Mouse (Mus musculus): ENCODE measurements around the gene Ptcra.

Gene Ptcra

GRCm38 (mm10) chr17:46725731-46726645 lies 37.5 kb downstream of the Ptcra start:
- no peak for DNase-seq (ENCODE audit: low spot score)

- no peak for DNase-seq (ENCODE audit: low spot score)
Observed at GRCm38 (mm10) chr17:46725273-46725672, 38.2 kb downstream of the Ptcra start.

- DNase-seq (ENCODE audit: low spot score): no peak
Observed at GRCm38 (mm10) chr17:46724477-46725084, 38.9 kb downstream of the Ptcra start.

DNA sequence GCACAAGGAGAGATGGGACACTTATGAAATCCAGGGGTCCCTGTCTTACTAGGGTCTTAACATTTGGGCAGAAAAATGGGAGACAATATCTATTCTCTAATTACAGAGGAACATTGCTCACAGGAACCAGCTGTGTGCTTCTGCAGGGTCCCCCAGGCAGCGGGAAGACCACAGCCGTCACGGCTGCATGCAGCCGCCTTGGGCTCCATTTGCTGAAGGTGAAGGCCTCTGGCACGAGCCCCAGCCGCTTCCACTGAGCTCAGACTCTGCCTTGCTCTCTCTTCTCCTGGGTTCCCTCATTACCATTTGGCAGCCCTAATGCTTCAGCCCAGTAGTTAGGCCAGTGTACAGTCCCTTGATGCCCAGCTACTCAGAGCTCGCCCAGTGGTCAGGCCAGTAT lies 42.4 kb downstream of the Ptcra start:
- no peak for DNase-seq (ENCODE audit: low spot score)

DNA sequence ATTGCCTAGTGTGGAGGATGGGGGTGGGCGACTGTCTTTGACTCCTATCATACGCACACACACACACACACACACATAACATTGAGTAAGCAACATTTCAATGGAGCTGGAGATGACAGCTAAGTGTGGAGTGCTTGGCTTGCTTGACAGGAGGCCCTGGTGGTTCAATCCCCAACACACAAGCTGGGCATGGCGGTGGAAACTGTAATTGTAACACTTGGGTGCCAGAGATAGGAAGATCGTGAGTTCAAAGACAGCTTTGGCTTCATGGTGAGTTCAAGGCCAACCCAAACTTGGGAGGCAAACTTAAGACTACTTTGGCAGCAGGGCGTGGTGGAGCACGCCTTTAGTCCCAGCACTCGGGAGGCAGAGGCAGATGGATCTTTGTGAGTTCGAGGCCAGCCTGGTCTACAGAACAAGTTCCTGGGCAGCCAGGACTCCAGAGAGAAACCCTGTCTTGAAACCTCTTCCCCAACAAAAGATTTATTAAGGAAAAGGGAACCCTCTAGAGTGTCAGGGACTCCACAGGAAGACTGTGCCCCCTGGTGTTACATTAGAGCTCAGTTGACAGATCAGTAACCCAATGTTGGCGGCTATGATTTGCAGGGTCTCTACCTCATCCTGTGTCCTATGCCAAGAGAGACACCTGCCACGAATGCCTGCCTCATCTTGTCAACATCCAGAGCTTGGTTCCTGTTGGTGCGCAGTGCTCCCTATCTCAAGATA lies 48.6 kb downstream of the Ptcra start:
- DNase-seq (ENCODE audit: low spot score): no peak

DNA sequence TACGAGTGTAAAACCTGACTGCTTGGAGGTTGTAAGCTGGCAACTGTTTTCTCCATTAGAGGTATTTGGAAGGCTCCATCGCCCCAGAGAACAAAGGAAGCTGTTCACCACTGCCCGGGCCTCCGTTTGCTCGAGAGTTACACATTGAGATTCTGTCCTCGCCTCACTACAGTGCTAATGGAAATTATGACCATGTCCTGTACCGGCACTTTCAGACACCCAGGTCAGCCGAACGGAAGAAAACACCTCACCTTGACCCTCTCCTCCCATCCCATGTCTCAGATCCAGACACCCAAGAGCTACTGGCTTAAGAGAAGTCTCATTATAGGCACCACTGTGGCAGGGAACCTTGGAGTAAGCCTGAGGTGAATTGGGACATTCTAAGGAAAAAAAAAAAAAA lies 49.7 kb downstream of the Ptcra start:
- no peak for DNase-seq (ENCODE audit: low spot score)

DNA sequence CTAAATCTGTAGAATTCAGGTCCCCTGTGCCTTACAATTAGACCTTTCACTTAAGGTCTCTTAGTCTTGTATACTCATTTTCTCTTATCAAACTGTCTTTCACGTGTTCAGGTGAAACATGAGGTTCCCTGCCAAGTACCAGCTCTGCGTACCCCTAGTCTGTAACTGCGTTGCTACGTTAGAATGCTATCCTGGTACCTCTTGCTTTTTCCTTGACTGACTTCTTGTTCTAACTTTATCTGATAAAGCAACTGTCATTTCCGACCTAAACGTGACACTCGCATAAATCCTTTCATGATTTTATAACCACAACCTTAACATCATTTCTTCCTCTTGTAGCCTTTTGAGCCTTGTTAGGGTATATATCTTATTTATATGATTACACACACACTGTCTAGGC lies 51.1 kb downstream of the Ptcra start:
- no peak for DNase-seq (ENCODE audit: low spot score)

DNA sequence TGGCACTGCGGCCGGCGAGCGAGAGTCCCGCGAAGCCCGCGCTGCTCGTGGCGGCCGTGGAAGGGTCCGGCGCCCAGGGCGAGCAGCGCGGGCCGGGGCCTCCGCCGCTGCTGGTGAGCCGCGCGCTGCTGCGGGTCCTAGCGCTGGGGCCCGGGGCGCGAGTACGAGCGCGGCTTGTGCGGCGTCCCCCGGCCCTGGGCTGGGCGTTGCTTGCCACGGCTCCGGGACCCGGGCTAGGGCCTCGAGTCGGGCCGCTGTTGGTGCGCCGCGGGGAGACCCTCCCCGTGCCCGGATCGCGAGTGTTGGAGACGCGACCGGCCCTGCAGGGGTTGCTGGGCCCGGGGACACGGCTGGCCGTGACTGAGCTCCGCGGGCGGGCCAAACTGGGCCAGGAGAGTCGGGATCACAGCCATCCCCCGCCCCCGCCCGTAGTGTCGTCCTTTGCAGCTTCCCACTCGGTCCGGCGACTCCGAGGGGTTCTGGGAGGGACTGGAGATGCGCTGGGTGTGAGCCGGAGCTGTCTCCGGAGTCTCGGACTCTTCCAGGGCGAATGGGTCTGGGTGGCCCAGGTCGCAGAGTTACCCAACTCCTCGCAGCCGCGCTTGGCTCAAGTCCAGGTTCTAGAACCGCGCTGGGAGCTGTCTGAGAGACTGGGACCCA lies 51.8 kb downstream of the Ptcra start:
- DNase-seq (ENCODE audit: low spot score): no peak

- peak; percentile 88 for DNase-seq (ENCODE audit: low spot score)
Observed at GRCm38 (mm10) chr17:46710959-46711597, 52.4 kb downstream of the Ptcra start, which contains the start of gene Pex6. Gene Pex6 (plus strand): TSS chr17:46711463.

DNA sequence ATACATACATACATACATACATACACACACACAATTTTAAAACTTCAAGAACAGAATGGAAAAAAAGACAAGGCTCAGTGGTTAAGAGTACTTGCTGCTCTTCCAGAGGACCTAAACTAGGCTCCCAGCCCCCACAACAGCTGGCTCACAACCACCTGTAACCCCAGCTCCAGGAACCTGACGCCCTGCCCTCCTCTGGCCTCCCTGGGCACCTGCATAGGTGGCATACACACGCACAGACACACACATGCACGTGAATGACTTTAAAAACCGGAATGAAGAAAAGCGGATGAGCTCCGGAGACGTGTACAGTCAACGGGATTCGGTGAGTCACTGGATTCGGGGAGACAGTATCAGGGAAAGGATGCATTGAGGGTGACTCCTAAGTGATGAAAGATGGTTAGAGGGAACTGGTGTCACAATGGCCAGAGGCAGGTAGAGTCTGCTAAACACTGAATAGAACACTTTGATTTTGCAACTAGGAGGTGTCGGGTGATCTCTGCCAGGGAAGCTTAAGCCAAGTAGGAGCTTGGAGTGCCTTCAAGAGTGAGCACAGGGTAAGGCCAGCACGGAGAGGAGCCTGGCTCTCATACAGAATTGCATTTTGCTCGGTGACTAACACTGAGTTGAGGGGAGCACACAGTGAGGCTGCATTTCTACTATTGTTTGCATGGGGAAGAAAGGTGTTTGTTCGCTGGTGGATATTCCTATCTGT lies 57.0 kb downstream of the Ptcra start:
- no peak for DNase-seq (ENCODE audit: low spot score)

Measured in c-Kit-positive CD71-positive TER-119-positive erythroid progenitor cells, embryonic 14.5 days (primary cell).